Mouse (Mus musculus): ENCODE data around the gene Trir. TPM values are rescaled to one million over a fixed set of nuclear protein-coding genes. Genes with fewer than 3 reads are reported as not detected.

Gene Trir
- polyA plus RNA-seq, 2 experiments = 135 to 168 TPM

DNA sequence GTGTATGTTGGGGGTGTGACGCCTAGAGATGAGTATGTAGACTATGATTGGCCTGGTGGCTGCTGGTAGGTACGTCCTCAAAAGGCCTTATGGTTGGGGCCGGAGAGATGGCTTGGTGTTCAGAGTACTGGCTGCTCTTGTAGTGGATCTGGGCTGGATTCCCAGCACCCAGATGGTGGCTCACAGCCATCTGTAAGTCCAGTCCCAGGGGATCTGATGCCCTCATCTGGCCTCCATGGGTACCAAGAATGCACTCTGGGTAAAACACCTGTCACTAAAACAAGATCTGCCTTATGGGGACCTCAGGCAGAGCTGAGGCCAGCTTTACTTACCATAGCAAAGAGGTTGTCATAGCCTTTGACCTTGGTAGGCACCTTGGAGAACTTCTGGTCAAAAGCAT, 2.8 kb upstream of the Trir start:
- Histone ChIP-seq H3K4me3 (replicated peaks; ENCODE audit: low read length) (peak overlapping the region; percentile 86), H3K27me3 (ENCODE audit: control insufficient read depth, insufficient read depth, low read length) (no peaks in the 10 kb centered on the region), H3K36me3 (ENCODE audit: control insufficient read depth, insufficient read depth, low read length) (peaks cover 34% of the 10 kb centered on the region), H3K27ac (replicated peaks; ENCODE audit: low read depth, low read length) (no peak overlapping the region), H3K9ac (ENCODE audit: low read depth, low read length, severe bottlenecking) (no peak overlapping the region), H3K9me3 (ENCODE audit: control insufficient read depth, low read length) (no peaks in the 10 kb centered on the region), H3K4me2 (replicated peaks; ENCODE audit: low read depth, low read length, severe bottlenecking) (peak overlapping the region; percentile 89; the same call in 1 of the 2 replicates), H3K4me1 (ENCODE audit: control insufficient read depth, insufficient read depth, low read length) (peaks cover 27% of the 10 kb centered on the region)
- DNase-seq (ENCODE audit: low spot score) (no peak), ATAC-seq (ENCODE audit: low FRiP score, low read depth) (no peak)
- no peak for TF ChIP-seq POLR2A (IDR thresholded peaks at IDR 0.05; ENCODE audit: borderline replicate concordance, extremely low read depth, insufficient read depth, insufficient read length)
- 92% methylated on average over 3 of the region's 3 CpGs for WGBS

DNA sequence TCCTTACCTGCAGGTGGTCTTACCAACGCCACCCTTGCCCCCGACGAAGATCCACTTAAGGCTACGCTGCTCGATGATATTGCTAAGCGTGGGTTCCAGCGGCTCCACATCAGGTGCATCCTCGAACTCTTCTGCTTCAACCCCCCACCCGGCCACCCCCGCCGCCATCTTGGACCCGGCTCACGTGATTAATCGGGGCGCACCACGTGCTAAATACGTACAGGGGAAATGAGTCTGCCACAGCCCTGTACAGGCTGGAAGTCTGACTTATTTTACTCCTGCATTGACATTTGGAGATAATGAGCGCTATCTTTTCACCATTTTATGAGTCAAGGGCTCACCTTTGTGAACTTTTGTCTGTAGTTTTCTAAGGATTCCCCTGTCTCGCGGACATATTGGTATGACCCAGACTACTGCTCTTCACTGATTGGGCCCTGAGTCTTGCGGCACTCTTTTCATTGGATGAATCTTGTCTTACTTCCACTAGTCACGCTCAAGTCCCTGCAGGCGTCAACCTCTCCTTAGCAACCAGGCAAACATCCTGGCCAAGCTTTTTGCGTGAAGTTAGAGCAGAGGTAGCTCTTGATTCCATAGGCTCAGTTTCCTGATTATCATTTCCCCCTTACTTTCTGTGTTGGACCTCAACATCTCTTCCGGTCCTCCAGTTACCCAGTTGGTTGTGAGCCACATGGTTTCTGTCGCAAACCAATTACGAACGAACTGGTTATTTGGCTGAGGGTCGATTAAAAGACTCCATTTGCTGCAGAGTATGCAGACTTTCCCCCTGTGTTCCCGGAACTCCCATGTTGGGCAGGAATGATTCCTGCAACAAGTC, 1.3 kb upstream of the Trir start, which contains the start of gene Asna1:
Gene Asna1 (minus strand): TSS at position 184 of the 835 bp plus-strand sequence.
- Histone ChIP-seq H3K4me3 (replicated peaks; ENCODE audit: low read length) (peak within 1 kb of the TSS; percentile 100), H3K4me2 (replicated peaks; ENCODE audit: low read depth, low read length, severe bottlenecking) (peak within 1 kb of the TSS; percentile 89), H3K9ac (ENCODE audit: low read depth, low read length, severe bottlenecking) (peak within 1 kb of the TSS; percentile 72), H3K4me1 (ENCODE audit: control insufficient read depth, insufficient read depth, low read length) (peaks cover 30% of the 10 kb centered on the region), H3K36me3 (ENCODE audit: control insufficient read depth, insufficient read depth, low read length) (peaks cover 32% of the 10 kb centered on the region), H3K27me3 (ENCODE audit: control insufficient read depth, insufficient read depth, low read length) (no peaks in the 10 kb centered on the region), H3K9me3 (ENCODE audit: control insufficient read depth, low read length) (no peaks in the 10 kb centered on the region), H3K27ac (replicated peaks; ENCODE audit: low read depth, low read length) (peak within 1 kb of the TSS; percentile 88)
- peak; percentile 93 for DNase-seq (ENCODE audit: low spot score)
- TF ChIP-seq POLR2A (IDR thresholded peaks at IDR 0.05; ENCODE audit: borderline replicate concordance, extremely low read depth, insufficient read depth, insufficient read length) = no peak
- peak; percentile 95 for ATAC-seq (ENCODE audit: low FRiP score, low read depth)
- 6% methylated on average over 30 of the region's 30 CpGs for WGBS

DNA sequence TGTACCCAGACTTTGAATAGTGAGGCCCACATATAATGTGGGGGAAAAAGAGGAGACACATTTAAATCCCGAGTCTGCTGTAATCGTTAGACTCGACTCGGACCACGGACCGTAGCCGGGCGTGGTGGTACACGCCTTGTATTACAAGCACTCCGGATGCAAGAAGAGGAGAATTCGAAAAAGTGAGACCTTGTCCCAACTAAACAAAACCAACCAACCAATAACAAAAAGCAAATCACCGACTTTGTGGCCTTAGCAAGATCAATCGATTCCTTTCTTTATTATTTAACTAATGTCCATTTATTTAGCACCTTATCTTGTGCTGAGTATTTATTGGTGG, 863 bp downstream of the Trir start:
- no peak for DNase-seq (ENCODE audit: low spot score)
- ATAC-seq (ENCODE audit: low FRiP score, low read depth) = no peak

DNA sequence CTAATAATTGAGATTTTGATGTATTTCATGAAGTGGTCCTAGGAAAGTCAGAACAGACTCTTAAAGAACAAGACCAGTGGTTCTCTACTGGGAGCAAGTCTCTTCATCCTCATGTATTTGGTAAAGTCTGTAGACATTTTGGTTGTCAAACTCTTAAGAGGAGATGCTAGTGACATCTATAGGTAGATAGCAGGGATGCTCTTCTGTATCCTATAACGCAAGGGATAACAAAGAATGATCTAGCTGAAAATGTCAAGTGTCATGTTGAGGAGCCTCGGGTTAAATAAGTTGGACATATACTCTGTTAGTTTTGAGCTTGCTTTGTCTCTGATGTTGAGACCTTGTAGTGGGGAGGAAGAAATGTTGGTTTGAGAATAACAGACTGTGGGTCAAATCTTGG, 1.3 kb downstream of the Trir start:
- Histone ChIP-seq H3K4me1 (ENCODE audit: control insufficient read depth, insufficient read depth, low read length) (peaks cover 30% of the 10 kb centered on the region), H3K27ac (replicated peaks; ENCODE audit: low read depth, low read length) (no peak overlapping the region), H3K9me3 (ENCODE audit: control insufficient read depth, low read length) (no peaks in the 10 kb centered on the region), H3K4me3 (replicated peaks; ENCODE audit: low read length) (peak overlapping the region; percentile 100), H3K9ac (ENCODE audit: low read depth, low read length, severe bottlenecking) (peak overlapping the region; percentile 97), H3K27me3 (ENCODE audit: control insufficient read depth, insufficient read depth, low read length) (no peaks in the 10 kb centered on the region), H3K36me3 (ENCODE audit: control insufficient read depth, insufficient read depth, low read length) (peaks cover 48% of the 10 kb centered on the region), H3K4me2 (replicated peaks; ENCODE audit: low read depth, low read length, severe bottlenecking) (peak overlapping the region; percentile 89)
- DNase-seq (ENCODE audit: low spot score) (no peak), ATAC-seq (ENCODE audit: low FRiP score, low read depth) (no peak)
- no peak for TF ChIP-seq POLR2A (IDR thresholded peaks at IDR 0.05; ENCODE audit: borderline replicate concordance, extremely low read depth, insufficient read depth, insufficient read length)
- WGBS = 23% methylated on average over 2 of the region's 2 CpGs

More for the DNA sequence above, 863 bp downstream of the Trir start:
- WGBS = 1% methylated on average over 13 of the region's 13 CpGs
- peaks cover 30% of the 10 kb centered on the region for H3K4me1 ChIP-seq (ENCODE audit: control insufficient read depth, insufficient read depth, low read length)
- H3K4me3 ChIP-seq (replicated peaks; ENCODE audit: low read length) = peak overlapping the region; percentile 100
- no peaks in the 10 kb centered on the region for H3K9me3 ChIP-seq (ENCODE audit: control insufficient read depth, low read length)
- H3K4me2 ChIP-seq (replicated peaks; ENCODE audit: low read depth, low read length, severe bottlenecking) = peak overlapping the region; percentile 89
- H3K27me3 ChIP-seq (ENCODE audit: control insufficient read depth, insufficient read depth, low read length) = no peaks in the 10 kb centered on the region
- peaks cover 47% of the 10 kb centered on the region for H3K36me3 ChIP-seq (ENCODE audit: control insufficient read depth, insufficient read depth, low read length)
- peak overlapping the region; percentile 88 for H3K27ac ChIP-seq (replicated peaks; ENCODE audit: low read depth, low read length)
- TF ChIP-seq POLR2A (IDR thresholded peaks at IDR 0.05; ENCODE audit: borderline replicate concordance, extremely low read depth, insufficient read depth, insufficient read length) = no peak
- peak overlapping the region; percentile 97 for H3K9ac ChIP-seq (ENCODE audit: low read depth, low read length, severe bottlenecking)

DNA sequence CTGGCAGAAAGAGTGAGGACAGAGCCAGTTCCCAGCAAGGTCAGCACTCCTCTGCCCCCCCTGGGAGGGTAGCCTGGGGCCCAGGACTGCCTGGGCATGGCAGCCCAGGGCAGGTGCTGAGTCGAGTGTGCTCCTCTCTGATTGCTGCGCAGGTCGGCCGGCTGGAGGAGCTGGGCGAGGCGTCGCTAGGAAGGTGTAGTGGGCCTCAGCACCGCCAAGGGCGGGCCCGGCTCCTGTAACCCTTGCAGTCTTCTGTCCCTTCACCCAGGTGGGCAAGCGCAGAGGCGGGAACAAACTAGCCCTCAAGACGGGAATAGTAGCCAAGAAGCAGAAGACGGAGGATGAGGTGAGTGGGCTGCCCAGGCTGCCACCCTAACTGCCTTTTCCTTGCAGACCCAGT, 2.6 kb downstream of the Trir start:
- peaks cover 48% of the 10 kb centered on the region for H3K36me3 ChIP-seq (ENCODE audit: control insufficient read depth, insufficient read depth, low read length)
- TF ChIP-seq POLR2A (IDR thresholded peaks at IDR 0.05; ENCODE audit: borderline replicate concordance, extremely low read depth, insufficient read depth, insufficient read length) = no peak
- H3K9me3 ChIP-seq (ENCODE audit: control insufficient read depth, low read length) = no peaks in the 10 kb centered on the region
- 88% methylated on average over 14 of the region's 14 CpGs for WGBS
- DNase-seq (ENCODE audit: low spot score) (no peak), ATAC-seq (ENCODE audit: low FRiP score, low read depth) (no peak)
- H3K27ac ChIP-seq (replicated peaks; ENCODE audit: low read depth, low read length) = no peak overlapping the region
- no peak overlapping the region; the same call in 1 of the 2 replicates for H3K4me3 ChIP-seq (replicated peaks; ENCODE audit: low read length)
- H3K9ac ChIP-seq (ENCODE audit: low read depth, low read length, severe bottlenecking) = no peak overlapping the region
- H3K4me2 ChIP-seq (replicated peaks; ENCODE audit: low read depth, low read length, severe bottlenecking) = no peak overlapping the region
- no peaks in the 10 kb centered on the region for H3K27me3 ChIP-seq (ENCODE audit: control insufficient read depth, insufficient read depth, low read length)
- H3K4me1 ChIP-seq (ENCODE audit: control insufficient read depth, insufficient read depth, low read length) = peaks cover 26% of the 10 kb centered on the region
